Mouse (Mus musculus): ENCODE measurements around the gene Tatdn3. TPM values are rescaled to one million over a fixed set of nuclear protein-coding genes. Genes with fewer than 3 reads are reported as not detected.

Gene Tatdn3
- polyA plus RNA-seq, 1 experiment from 2014 or later = 14.4 TPM

GRCm38 (mm10) chr1:191021016-191021415 is 41.7 kb downstream of the Tatdn3 start:
- no peak overlapping the region for H3K27ac ChIP-seq (ENCODE audit: low read depth, low read length)
- peaks cover 11% of the 10 kb centered on the region for H3K36me3 ChIP-seq (ENCODE audit: control insufficient read depth, insufficient read depth, low read length)
- H3K9me3 ChIP-seq (ENCODE audit: control insufficient read depth, low read length) = no peaks in the 10 kb centered on the region
- WGBS = 96% methylated on average over 7 of the region's 7 CpGs
- H3K4me1 ChIP-seq (replicated peaks; ENCODE audit: control insufficient read depth, insufficient read depth, low read length) = peaks cover 3% of the 10 kb centered on the region
- ATAC-seq (replicated peaks; ENCODE audit: low FRiP score) (no peak), DNase-seq (ENCODE audit: low spot score) (no peak)
- no peak overlapping the region for H3K4me3 ChIP-seq (ENCODE audit: low read depth, low read length)
- H3K9ac ChIP-seq (ENCODE audit: low read depth, low read length) = no peak overlapping the region
- H3K27me3 ChIP-seq (replicated peaks; ENCODE audit: control insufficient read depth, insufficient read depth, low read length) = no peaks in the 10 kb centered on the region
- no peak overlapping the region for H3K4me2 ChIP-seq

DNA sequence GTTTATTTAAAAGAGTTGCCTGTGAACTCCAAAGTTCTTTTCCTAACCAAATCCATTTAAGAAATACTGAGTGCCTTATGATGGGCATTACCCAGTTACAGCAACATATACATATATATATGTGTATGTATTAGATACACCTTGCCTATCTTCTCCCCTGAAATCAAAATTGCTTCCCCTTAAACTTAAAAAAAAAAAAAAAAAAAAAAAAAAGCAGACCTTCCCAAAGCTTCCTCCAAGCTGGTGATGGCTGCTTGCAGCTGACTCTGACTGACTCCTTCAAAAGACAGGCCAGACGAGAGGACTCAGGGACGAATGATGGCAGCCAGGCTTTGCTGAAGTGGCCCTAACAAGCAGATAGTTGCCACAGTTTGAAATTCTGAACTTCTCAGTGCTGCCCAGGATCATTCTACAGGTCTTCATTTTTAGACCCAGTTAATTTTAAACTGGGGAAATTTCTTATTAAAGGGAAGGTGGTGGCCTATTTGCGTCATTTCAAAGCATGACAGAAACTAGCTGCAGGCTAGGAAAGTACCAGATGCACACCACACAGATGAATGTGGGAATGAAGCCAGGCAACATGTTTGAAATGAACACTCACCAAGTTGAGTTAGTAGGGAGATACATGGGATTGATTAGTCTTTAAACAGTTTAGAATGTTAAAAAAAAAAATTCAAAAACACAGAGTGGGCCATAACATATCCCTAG is 42.4 kb downstream of the Tatdn3 start:
- ATAC-seq (replicated peaks; ENCODE audit: low FRiP score) (no peak), DNase-seq (ENCODE audit: low spot score) (no peak)
- Histone ChIP-seq H3K9me3 (ENCODE audit: control insufficient read depth, low read length) (no peaks in the 10 kb centered on the region), H3K4me1 (replicated peaks; ENCODE audit: control insufficient read depth, insufficient read depth, low read length) (peaks cover 3% of the 10 kb centered on the region), H3K9ac (ENCODE audit: low read depth, low read length) (no peak overlapping the region), H3K27me3 (replicated peaks; ENCODE audit: control insufficient read depth, insufficient read depth, low read length) (no peaks in the 10 kb centered on the region), H3K4me2 (no peak overlapping the region), H3K4me3 (ENCODE audit: low read depth, low read length) (no peak overlapping the region), H3K27ac (ENCODE audit: low read depth, low read length) (no peak overlapping the region), H3K36me3 (ENCODE audit: control insufficient read depth, insufficient read depth, low read length) (peaks cover 11% of the 10 kb centered on the region)
- 88% methylated on average over 3 of the region's 3 CpGs for WGBS

GRCm38 (mm10) chr1:191019803-191020202 is 42.9 kb downstream of the Tatdn3 start:
- H3K9ac ChIP-seq (ENCODE audit: low read depth, low read length) = no peak overlapping the region
- no peaks in the 10 kb centered on the region for H3K27me3 ChIP-seq (replicated peaks; ENCODE audit: control insufficient read depth, insufficient read depth, low read length)
- no peak overlapping the region for H3K4me2 ChIP-seq
- no peak overlapping the region for H3K27ac ChIP-seq (ENCODE audit: low read depth, low read length)
- no peak overlapping the region for H3K4me3 ChIP-seq (ENCODE audit: low read depth, low read length)
- peaks cover 11% of the 10 kb centered on the region for H3K36me3 ChIP-seq (ENCODE audit: control insufficient read depth, insufficient read depth, low read length)
- DNase-seq (ENCODE audit: low spot score) = no peak
- peaks cover 3% of the 10 kb centered on the region for H3K4me1 ChIP-seq (replicated peaks; ENCODE audit: control insufficient read depth, insufficient read depth, low read length)
- no peak for ATAC-seq (replicated peaks; ENCODE audit: low FRiP score)
- no peaks in the 10 kb centered on the region for H3K9me3 ChIP-seq (ENCODE audit: control insufficient read depth, low read length)
- WGBS = 92% methylated on average over 5 of the region's 5 CpGs

GRCm38 (mm10) chr1:191014271-191014670 is 48.5 kb downstream of the Tatdn3 start:
- no peak for DNase-seq (ENCODE audit: low spot score)
- Histone ChIP-seq H3K27me3 (replicated peaks; ENCODE audit: control insufficient read depth, insufficient read depth, low read length) (no peaks in the 10 kb centered on the region), H3K27ac (ENCODE audit: low read depth, low read length) (no peak overlapping the region), H3K36me3 (ENCODE audit: control insufficient read depth, insufficient read depth, low read length) (peaks cover 18% of the 10 kb centered on the region), H3K4me3 (ENCODE audit: low read depth, low read length) (no peak overlapping the region), H3K4me2 (no peak overlapping the region), H3K4me1 (replicated peaks; ENCODE audit: control insufficient read depth, insufficient read depth, low read length) (no peaks in the 10 kb centered on the region), H3K9ac (ENCODE audit: low read depth, low read length) (no peak overlapping the region), H3K9me3 (ENCODE audit: control insufficient read depth, low read length) (no peaks in the 10 kb centered on the region)
- 91% methylated on average over 3 of the region's 3 CpGs for WGBS
- ATAC-seq (replicated peaks; ENCODE audit: low FRiP score) = no peak

- H3K36me3 ChIP-seq (ENCODE audit: control insufficient read depth, insufficient read depth, low read length) = peaks cover 27% of the 10 kb centered on the region; the same call in 1 of the 2 replicates
- WGBS = 98% methylated on average over 5 of the region's 5 CpGs
- H3K9ac ChIP-seq (ENCODE audit: low read depth, low read length) = no peak overlapping the region
- H3K4me1 ChIP-seq (replicated peaks; ENCODE audit: control insufficient read depth, insufficient read depth, low read length) = no peaks in the 10 kb centered on the region
- H3K4me2 ChIP-seq = no peak overlapping the region
- H3K4me3 ChIP-seq (ENCODE audit: low read depth, low read length) = no peak overlapping the region
- no peaks in the 10 kb centered on the region for H3K27me3 ChIP-seq (replicated peaks; ENCODE audit: control insufficient read depth, insufficient read depth, low read length)
- no peak for ATAC-seq (replicated peaks; ENCODE audit: low FRiP score)
- DNase-seq (ENCODE audit: low spot score) = no peak
- H3K27ac ChIP-seq (ENCODE audit: low read depth, low read length) = no peak overlapping the region
- no peaks in the 10 kb centered on the region for H3K9me3 ChIP-seq (ENCODE audit: control insufficient read depth, low read length)
Observed at GRCm38 (mm10) chr1:191008707-191009106, 54.0 kb downstream of the Tatdn3 start.

DNA sequence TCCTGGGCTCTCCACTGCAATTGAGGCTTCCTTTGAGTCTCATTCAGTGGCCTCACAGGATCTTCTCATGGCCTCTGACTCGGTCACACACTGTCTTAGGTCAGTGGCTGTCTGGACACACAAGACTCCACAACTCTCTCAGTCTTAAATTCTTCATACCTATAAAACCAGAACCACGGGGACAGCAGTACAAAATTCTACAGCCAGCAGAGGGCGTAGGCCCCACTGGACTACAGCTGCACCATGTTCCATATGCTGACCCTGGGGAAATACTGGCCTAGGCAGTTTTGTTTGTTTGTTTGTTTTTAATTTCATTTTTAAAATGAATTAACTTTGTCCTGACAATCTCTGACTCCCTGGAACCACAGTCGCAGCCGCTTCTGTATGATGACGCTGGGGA is 60.5 kb downstream of the Tatdn3 start:
- WGBS = 60% methylated on average over 6 of the region's 6 CpGs
- peaks cover 3% of the 10 kb centered on the region; the same call in 1 of the 2 replicates for H3K36me3 ChIP-seq (ENCODE audit: control insufficient read depth, insufficient read depth, low read length)
- no peaks in the 10 kb centered on the region for H3K27me3 ChIP-seq (replicated peaks; ENCODE audit: control insufficient read depth, insufficient read depth, low read length)
- no peak overlapping the region for H3K4me2 ChIP-seq
- no peak overlapping the region for H3K27ac ChIP-seq (ENCODE audit: low read depth, low read length)
- no peak overlapping the region for H3K9ac ChIP-seq (ENCODE audit: low read depth, low read length)
- H3K4me1 ChIP-seq (replicated peaks; ENCODE audit: control insufficient read depth, insufficient read depth, low read length) = no peaks in the 10 kb centered on the region
- H3K9me3 ChIP-seq (ENCODE audit: control insufficient read depth, low read length) = peaks cover 3% of the 10 kb centered on the region; the same call in 1 of the 2 replicates
- no peak for ATAC-seq (replicated peaks; ENCODE audit: low FRiP score)
- DNase-seq (ENCODE audit: low spot score) = no peak
- H3K4me3 ChIP-seq (ENCODE audit: low read depth, low read length) = no peak overlapping the region

GRCm38 (mm10) chr1:191000686-191001085 is 62.0 kb downstream of the Tatdn3 start:
- Histone ChIP-seq H3K9ac (ENCODE audit: low read depth, low read length) (no peak overlapping the region), H3K9me3 (ENCODE audit: control insufficient read depth, low read length) (peaks cover 3% of the 10 kb centered on the region; the same call in 1 of the 2 replicates), H3K4me1 (replicated peaks; ENCODE audit: control insufficient read depth, insufficient read depth, low read length) (no peaks in the 10 kb centered on the region), H3K27ac (ENCODE audit: low read depth, low read length) (no peak overlapping the region), H3K4me2 (no peak overlapping the region), H3K27me3 (replicated peaks; ENCODE audit: control insufficient read depth, insufficient read depth, low read length) (no peaks in the 10 kb centered on the region), H3K4me3 (ENCODE audit: low read depth, low read length) (no peak overlapping the region), H3K36me3 (ENCODE audit: control insufficient read depth, insufficient read depth, low read length) (no peaks in the 10 kb centered on the region)
- ATAC-seq (replicated peaks; ENCODE audit: low FRiP score) = no peak
- 80% methylated on average over 3 of the region's 3 CpGs for WGBS
- DNase-seq (ENCODE audit: low spot score) = no peak

DNA sequence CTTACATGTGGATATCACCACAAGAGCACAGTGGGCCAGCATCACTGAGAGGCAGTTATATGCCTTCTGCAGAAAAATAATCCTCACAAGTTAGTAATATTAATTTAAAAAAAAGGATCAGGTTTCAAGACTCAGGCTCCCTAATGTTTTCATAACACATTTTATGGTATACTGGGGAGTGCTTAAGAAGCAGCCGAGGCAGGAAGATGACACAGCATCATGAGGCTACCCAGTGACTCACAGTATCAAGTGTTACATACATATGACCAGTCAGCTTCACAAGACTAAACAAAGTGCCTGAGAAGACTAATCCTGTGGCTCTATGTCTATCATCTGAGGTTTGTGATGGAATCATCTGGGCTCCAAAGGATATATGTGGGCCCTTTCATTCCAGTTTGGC is 64.7 kb downstream of the Tatdn3 start:
- no peak overlapping the region for H3K9ac ChIP-seq (ENCODE audit: low read depth, low read length)
- no peaks in the 10 kb centered on the region for H3K4me1 ChIP-seq (replicated peaks; ENCODE audit: control insufficient read depth, insufficient read depth, low read length)
- no peak overlapping the region for H3K27ac ChIP-seq (ENCODE audit: low read depth, low read length)
- ATAC-seq (replicated peaks; ENCODE audit: low FRiP score) (no peak), DNase-seq (ENCODE audit: low spot score) (no peak)
- peaks cover 3% of the 10 kb centered on the region; the same call in 1 of the 2 replicates for H3K9me3 ChIP-seq (ENCODE audit: control insufficient read depth, low read length)
- H3K27me3 ChIP-seq (replicated peaks; ENCODE audit: control insufficient read depth, insufficient read depth, low read length) = no peaks in the 10 kb centered on the region
- no peak overlapping the region for H3K4me2 ChIP-seq
- H3K36me3 ChIP-seq (ENCODE audit: control insufficient read depth, insufficient read depth, low read length) = no peaks in the 10 kb centered on the region
- no peak overlapping the region for H3K4me3 ChIP-seq (ENCODE audit: low read depth, low read length)
- 77% methylated on average over 1 of the region's 1 CpGs for WGBS

GRCm38 (mm10) chr1:190996346-190996877 is 66.3 kb downstream of the Tatdn3 start:
- H3K9me3 ChIP-seq (ENCODE audit: control insufficient read depth, low read length) = peaks cover 3% of the 10 kb centered on the region; the same call in 1 of the 2 replicates
- no peaks in the 10 kb centered on the region for H3K36me3 ChIP-seq (ENCODE audit: control insufficient read depth, insufficient read depth, low read length)
- ATAC-seq (replicated peaks; ENCODE audit: low FRiP score) = no peak
- no peak overlapping the region for H3K4me2 ChIP-seq
- peak; percentile 15 for DNase-seq (ENCODE audit: low spot score)
- H3K4me3 ChIP-seq (ENCODE audit: low read depth, low read length) = no peak overlapping the region
- no peak overlapping the region for H3K27ac ChIP-seq (ENCODE audit: low read depth, low read length)
- no peaks in the 10 kb centered on the region for H3K4me1 ChIP-seq (replicated peaks; ENCODE audit: control insufficient read depth, insufficient read depth, low read length)
- 71% methylated on average over 6 of the region's 6 CpGs for WGBS
- no peak overlapping the region for H3K9ac ChIP-seq (ENCODE audit: low read depth, low read length)
- no peaks in the 10 kb centered on the region for H3K27me3 ChIP-seq (replicated peaks; ENCODE audit: control insufficient read depth, insufficient read depth, low read length)
